Mouse (Mus musculus) layer of hippocampus, adult 2 months (tissue): ENCODE measurements at regions not wholly inside any gene's neighbourhood (a gene's known extent, or its start where the extent isn't known, plus 50 kb on each side); places are given as distances from the start of the nearest gene placed in this dataset.
A peak's percentile ranks its signal among the peaks of the same experiment; 100 is the strongest.

Experiments
- DNase-seq, 2 experiments: peaks; one replicate each; pipeline ENCODE4 v3.0.0; 2022; ENCODE audit warnings: low spot score in 2 of 2
- H3K27ac ChIP-seq: fragments of 200-600 bp; 2 replicates; pipeline ENCODE4 v1.8.1; 2022
- H3K4me3 ChIP-seq: fragments of 200-600 bp; 2 replicates; pipeline ENCODE4 v1.8.1; 2022; ENCODE audit warnings: mild to moderate bottlenecking
- CTCF ChIP-seq: fragments of 200-600 bp; conservative IDR thresholded peaks from 2 replicates; pipeline ENCODE4 v1.8.1; 2022; ENCODE audit warnings: antibody characterized with exemption, mild to moderate bottlenecking, moderate library complexity

DNA sequence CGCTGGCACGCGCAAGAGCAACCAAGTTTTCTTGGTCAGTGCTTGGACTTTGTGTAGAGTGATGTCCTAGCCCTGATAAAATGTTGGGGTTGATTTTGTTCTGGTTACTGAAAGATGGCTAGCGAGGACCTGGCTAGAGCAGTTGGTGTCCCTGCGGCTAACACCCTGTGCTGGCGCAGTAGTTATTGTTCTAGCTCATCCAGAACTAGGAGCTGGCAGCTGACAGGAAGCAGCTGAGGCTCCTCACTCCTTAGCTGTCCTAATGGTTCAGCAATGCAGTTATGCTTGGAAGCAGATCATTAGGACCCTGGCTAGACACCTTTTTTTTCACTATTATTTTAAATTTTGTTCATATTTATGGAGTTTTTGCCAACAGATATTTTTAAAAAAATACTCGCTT lies 170.5 kb upstream of the Tank start:
- TF ChIP-seq CTCF, result no peak
- no peak overlapping the region for H3K4me3 ChIP-seq
- H3K27ac ChIP-seq, result no peak overlapping the region
- no peak for DNase-seq

DNA sequence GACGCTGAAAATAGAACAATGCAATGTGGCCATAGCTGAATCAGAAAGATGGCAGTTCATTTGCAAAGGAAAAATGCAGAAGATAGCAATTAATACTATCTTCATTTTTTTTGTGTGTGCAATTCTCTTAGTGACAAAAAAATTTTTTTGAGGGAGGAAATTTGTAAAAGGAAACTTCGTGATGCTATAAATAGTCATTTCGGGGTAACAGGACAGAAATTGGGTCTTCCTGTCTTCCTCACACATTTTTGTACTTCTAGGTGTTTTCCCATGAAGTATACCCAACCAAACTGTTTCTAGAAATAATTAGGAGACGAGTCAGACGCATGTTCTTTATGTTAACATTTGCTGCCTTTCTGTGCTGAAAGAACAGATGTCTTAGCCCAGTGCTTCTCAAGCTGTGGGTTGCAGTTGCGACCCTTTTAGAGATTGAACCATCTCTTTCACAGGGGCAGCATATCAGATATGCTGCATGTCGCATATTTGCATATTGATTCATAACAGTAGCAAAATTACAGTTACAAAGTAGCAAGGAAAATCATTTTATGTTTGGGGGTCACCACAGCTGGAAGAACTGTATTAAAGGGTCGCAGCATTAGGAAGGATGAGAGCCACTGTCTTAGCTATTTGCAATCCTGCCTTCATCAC lies 172.2 kb upstream of the Tank start:
- TF ChIP-seq CTCF, result no peak
- Histone ChIP-seq H3K4me3 (no peak overlapping the region), H3K27ac (no peak overlapping the region)
- no peak for DNase-seq

DNA sequence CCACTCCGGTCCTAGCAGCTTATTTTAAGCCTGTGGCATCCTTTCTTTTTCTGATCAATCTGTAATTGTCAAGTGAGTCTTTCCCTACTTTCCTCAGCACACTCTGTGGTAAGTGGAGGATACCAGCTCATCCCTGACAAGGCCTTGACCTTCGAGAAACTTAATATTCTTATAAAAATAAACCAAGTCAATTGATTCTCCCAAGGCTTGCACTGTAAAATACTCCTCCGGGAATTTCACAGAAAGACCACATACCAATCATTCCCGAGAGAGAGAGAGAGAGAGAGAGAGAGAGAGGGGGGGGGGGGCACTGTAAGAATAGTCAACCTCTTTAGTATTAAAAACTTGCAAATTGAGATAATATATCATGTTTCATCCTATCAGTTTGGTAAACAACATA lies 173.1 kb upstream of the Tank start:
- H3K27ac ChIP-seq, result no peak overlapping the region
- H3K4me3 ChIP-seq, result no peak overlapping the region
- DNase-seq, result no peak
- TF ChIP-seq CTCF, result no peak

DNA sequence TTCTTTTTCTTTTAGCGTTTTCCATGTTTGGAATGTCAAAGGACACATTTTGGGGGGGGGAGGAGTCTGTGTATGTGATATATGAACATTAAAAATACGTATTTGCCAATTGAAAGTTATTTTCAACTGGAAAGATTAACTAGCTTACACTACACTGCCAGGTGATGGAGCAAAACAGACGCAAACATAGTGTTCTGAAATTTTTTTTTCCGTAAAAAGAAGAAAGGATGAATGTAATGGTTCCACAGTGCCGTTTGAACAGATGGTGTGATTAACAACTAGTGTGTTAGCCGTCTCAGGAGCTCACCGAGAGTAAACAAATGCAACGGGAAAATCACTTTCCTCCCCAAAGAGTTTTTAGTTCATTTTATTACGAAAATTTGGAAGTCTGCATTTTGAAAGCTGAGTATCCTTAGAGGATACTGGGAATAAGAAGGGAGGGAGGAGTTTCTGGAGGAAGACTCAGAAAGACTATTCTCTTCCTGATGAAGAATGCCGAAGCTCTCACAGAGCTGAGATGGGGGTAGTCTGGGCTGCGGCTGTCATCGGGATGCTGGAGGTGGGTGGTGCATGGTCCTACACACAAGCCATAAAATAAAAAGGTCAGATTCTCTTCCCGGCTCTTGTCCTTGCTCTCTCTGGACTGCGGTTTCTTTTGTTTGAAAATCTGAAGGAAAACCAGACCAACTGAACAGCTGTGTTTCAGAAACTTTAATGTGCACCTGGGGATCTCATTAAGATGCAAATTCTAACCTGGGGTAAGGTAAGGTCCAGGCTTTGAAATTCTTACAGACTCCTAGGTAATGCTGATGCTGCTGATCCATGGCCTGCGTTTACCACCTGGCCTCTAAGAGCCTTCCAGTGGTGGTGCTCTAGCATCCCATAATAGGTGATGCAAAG lies 175.5 kb upstream of the Tank start:
- H3K4me3 ChIP-seq, result peak overlapping the region; percentile 46
- no peak for TF ChIP-seq CTCF
- DNase-seq, result no peak
- no peak overlapping the region for H3K27ac ChIP-seq

DNA sequence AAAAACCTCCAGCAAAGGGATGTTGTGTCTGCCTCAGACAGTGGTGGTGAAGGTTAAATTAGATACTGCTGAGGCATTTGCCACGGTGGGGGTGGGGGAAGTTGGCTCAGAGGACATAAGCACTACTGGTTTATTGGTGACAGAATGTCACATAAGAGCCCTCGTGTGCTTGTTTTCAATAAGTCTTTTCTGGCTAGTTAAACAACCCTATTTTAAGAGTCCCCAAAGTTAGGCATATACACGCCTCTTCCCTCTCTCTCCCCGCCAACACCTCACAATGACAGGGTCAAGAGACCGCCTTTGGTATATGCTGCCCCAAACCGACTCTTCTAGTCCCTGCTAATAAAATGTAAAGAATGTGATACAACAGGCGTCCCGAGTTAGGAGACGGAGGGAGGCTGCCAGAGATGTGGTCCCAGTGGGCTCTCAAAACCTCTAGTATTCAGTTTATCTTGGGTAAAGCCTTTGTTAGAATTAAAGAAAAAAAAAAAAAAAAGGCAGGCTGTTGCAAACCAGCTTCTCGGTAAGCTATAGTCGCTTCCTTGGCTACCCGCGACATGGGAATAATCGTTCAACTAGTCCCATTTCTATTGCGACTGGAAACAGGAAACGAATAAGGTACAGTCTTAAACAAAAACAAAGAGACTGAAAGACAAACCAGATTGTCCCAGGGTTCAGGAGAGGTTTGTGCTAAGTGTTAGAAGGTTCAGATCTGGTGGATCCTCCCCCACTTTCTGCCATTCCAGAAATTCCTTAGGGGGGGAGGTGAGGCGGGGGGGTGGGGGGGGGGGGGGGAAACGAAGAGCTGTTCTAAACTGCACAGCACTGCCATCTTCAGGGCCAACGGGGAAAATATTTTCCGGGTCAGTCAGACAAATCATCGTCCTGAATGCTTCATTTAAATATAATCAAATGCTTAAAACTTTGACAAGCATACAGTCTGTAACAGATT lies 176.5 kb upstream of the Tank start:
- peak overlapping the region; percentile 46 for H3K4me3 ChIP-seq
- TF ChIP-seq CTCF, result peak; percentile 73
- H3K27ac ChIP-seq, result peak overlapping the region; percentile 48
- DNase-seq, result peak; percentile 42 to 62

DNA sequence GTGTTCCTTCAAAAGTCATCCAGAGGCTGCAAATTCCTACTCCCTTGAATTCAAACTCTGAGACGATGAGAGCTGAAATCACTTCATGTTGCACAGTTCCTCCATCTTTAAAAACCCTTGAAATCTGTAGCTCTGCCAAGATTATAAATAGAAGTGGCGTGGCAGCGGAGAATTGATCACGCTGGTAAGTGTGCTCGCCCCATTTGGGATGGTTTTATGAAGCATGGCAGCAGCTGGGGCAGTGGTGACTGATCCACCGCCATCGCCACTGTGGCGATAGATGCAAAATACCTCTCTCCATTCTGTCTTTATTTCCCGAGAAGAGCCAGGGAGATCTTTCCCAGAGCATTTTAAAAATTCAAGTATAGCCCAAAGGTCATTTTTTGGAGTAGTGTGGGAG lies 179.8 kb upstream of the Tank start:
- DNase-seq, result no peak
- H3K27ac ChIP-seq, result no peak overlapping the region
- TF ChIP-seq CTCF, result no peak
- H3K4me3 ChIP-seq, result no peak overlapping the region

DNA sequence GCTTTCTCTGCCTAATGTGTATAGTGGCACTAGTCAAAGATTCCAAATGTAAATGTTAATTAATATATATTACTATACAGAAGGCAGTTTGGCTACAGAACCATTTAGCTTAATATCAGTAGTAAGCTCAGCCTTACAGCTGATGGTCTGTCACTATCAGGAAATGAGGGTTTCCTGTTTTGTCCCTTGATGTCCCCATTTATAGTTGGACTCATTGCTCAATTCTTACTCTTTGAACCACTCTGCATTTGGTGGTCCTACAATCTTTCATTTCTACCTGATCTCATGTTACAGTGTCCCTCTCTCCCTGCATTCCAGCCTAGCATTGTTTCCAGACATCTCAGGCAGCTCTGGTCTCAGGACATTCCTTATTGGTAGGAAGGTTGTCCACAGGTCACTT lies 188.8 kb upstream of the Tank start:
- DNase-seq, result no peak
- Histone ChIP-seq H3K27ac (no peak overlapping the region), H3K4me3 (no peak overlapping the region)
- no peak for TF ChIP-seq CTCF

DNA sequence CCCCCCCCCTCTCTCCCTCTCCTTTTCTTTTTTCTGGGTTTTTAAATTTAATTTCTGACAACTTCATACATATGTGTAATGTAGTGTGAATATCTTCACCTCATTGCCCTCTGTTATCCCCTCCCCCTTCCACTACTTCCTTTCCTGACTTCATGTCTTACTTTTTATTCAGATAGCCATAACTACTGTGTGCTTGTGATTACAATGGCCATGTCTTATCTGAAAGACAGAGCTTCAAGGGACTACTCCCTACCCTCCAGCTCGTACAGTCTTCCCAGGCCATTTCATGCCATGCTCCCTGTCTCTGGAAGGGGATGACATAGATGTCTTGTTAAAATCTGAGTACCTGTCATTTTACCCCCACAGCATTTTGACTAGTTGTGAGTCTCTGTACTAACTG lies 189.2 kb upstream of the Tank start:
- TF ChIP-seq CTCF, result no peak
- no peak overlapping the region for H3K4me3 ChIP-seq
- H3K27ac ChIP-seq, result no peak overlapping the region
- no peak for DNase-seq

DNA sequence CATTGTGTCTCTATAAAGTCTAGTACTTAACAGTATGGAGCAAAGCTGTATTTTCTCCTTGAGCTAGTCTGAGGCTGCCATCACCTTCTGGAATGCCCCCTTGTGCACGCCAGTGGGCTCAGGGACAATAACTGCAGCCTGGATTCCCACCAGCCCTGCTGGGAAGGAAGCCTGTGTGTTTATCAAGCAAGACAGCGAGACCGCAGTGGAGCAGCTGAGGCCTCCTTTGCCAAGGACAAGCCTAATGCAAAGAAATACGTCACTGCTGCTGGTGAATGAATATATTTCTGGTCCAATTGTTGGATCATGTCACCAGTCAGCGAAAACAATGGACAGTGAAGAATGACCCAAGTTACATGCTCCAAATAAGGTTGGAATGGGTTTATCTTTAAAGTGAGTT lies 190.8 kb upstream of the Tank start:
- Histone ChIP-seq H3K4me3 (no peak overlapping the region), H3K27ac (no peak overlapping the region)
- no peak for DNase-seq
- no peak for TF ChIP-seq CTCF

DNA sequence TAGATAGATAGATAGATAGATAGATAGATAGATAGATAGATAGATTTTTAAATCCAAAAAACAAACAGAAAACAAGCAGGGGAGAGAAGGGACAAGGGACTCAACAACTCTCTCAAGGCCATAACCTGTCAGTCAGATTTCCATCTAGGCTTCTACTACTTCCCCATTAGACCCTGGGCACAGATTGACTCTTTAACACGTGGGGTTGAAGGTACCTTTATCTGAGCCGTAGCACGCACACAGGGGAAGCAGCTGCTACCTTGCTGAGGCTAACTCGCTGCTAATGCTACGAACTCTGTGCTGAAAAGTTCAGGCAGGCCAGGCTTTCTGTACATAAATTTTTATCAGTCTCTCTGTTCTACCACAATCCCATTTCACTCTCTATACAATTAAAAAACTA lies 191.4 kb upstream of the Tank start:
- Histone ChIP-seq H3K27ac (no peak overlapping the region), H3K4me3 (no peak overlapping the region)
- TF ChIP-seq CTCF, result no peak
- no peak for DNase-seq

DNA sequence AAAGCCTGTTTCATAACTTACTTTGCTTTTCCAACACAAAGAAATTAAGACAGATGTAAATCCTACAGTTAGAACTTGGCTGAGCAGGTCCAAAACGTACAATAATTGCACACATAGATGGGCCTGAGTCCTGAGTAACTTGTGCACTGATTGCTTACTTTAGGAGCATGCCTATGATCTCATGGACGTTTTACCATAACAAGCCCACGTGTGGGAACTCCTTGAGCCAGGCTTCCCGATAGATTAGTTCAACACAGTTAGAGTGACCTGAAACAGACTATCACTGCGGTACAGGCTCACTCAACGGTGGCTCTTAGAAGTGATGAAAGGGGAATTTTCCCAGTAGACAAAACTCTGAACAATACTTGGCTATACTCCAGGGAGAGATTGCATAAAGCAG lies 193.9 kb upstream of the Tank start:
- no peak for TF ChIP-seq CTCF
- H3K4me3 ChIP-seq, result no peak overlapping the region

DNA sequence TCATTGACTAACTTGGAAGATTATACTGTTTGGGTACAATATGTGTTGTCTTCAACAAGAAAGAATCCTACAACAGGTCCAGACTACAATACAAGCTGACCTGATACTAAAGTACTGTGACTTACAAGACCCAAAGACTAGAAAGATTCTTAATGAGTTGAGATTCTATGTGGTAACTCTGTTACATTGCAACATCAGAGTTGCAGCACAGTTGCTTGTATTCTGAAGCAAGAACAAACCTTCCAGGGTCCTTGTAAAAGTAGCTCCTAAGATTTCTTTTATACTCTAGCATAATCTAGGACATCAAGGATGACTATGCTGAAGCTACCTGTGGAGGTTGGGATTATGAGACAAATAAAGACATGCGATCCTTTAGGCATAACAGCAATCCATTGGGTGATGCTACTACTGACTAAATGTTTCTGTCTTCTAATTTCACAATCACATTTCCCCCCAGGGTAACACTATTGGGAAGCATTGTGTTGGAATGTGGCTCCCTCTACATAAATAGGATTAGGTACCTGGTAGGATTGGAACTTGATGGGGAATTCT lies 194.6 kb upstream of the Tank start:
- no peak for DNase-seq
- no peak for TF ChIP-seq CTCF
- H3K27ac ChIP-seq, result no peak overlapping the region

More for the DNA sequence above, 193.9 kb upstream of the Tank start:
- H3K27ac ChIP-seq, result no peak overlapping the region
- DNase-seq, result no peak

DNA sequence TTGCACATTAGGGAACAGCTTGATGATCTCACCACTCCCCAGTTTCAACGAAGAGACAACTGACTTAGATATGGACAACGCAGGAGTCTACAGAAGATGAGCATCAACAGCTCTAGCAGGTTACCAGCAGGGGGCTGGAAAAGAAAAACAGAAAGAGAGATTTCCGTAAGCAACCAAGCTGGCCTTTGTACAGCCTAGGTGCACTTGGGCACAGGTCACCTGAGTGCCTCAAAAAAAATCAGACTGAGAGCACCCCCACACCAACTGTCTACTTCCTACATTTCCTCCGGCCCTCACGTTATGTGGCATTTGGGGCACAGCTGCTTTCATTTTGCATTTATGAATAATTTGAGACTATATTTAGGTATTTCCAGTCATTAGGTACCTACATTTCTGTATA lies 199.3 kb upstream of the Tank start:
- H3K4me3 ChIP-seq, result no peak overlapping the region
- H3K27ac ChIP-seq, result no peak overlapping the region
- DNase-seq, result no peak
- peak; percentile 32; the same call in 1 of the 2 replicates for TF ChIP-seq CTCF

More for the DNA sequence above, 194.6 kb upstream of the Tank start:
- H3K4me3 ChIP-seq, result no peak overlapping the region
